ENCODE assay signal across 1 mouse cellular context in the genomic region with DNA sequence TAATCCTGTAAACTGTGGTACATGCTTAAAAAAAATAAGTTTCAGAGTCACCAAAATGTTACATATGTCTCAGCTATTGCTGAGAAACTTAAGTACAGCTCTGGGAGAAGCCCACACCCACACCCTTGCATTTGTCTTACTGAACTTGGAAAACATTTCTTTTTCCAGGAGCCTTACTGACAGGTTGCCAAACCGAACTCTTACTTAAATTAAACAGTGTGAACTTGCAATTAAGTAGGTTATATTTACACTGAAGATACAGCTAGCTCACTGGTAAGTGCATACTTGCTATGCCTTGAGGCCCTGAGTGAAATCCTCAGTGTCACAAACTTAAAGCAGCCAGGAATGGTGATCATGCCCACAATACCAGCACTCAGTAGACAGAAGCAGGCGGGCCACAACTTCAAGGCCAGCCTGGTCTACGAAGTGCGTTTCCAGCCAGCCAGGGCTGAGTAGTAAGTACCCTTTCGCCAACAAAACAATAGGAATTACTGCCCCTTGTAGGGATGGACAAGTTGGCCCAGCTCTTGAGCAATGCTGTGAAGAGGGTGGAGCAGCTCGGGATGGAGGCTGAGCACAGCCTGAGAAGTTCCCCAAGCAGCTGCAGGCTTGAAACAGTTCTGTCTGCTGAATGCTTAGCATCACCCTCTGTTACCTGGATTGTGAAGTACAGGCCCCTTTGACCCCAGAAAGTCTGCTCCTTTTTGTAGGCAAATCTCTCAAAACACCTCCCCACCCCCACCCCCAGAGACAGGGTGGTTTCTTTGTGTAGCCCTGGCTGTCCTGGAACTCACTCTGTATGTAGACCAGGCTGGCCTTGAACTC.
TF ChIP-seq lines count a peak whose summit lies in the region.

No protein-coding gene starts in this region.

TF ChIP-seq in CH12.LX, 34 proteins besides CTCF, POLR2A, EP300 and RAD21:
- TF ChIP-seq SIN3A (IDR thresholded peaks at IDR 0.05; ENCODE audit: low read length) (no peak), HCFC1 (IDR thresholded peaks at IDR 0.05; ENCODE audit: low read depth, low read length) (no peak), E2F4 (IDR thresholded peaks at IDR 0.05; ENCODE audit: insufficient replicate concordance, low read depth, low read length) (no peak), ZMIZ1 (IDR thresholded peaks at IDR 0.05; ENCODE audit: low read depth, low read length) (no peak), MXI1 (IDR thresholded peaks at IDR 0.05; ENCODE audit: low read depth, low read length) (no peak), SMC3 (IDR thresholded peaks at IDR 0.05; ENCODE audit: low read depth, low read length) (no peak), IRF4 (IDR thresholded peaks at IDR 0.05; ENCODE audit: low read depth, low read length) (no peak), TBP (conservative IDR thresholded peaks at IDR 0.05; ENCODE audit: low read depth, low read length) (no peak), ZNF384 (IDR thresholded peaks at IDR 0.05; ENCODE audit: low read depth, low read length) (no peak), UBTF (IDR thresholded peaks at IDR 0.05; ENCODE audit: low read depth, low read length) (no peak), CHD2 (IDR thresholded peaks at IDR 0.05; ENCODE audit: low read length) (no peak), USF2 (conservative IDR thresholded peaks at IDR 0.05; ENCODE audit: low read depth, low read length) (no peak), BHLHE40 (IDR thresholded peaks at IDR 0.05; ENCODE audit: low read depth, low read length) (no peak), MYC (IDR thresholded peaks at IDR 0.05; ENCODE audit: low read depth, low read length) (no peak)
